Mouse (Mus musculus): ENCODE measurements at regions not wholly inside any gene's neighbourhood (a gene's known extent, or its start where the extent isn't known, plus 50 kb on each side); places are given as distances from the start of the nearest gene placed in this dataset.
"Not testable (repeated sequence)": the region's sequence is repeated elsewhere in the genome, so short reads cannot be mapped to it uniquely, and the experiment has no call there.

DNA sequence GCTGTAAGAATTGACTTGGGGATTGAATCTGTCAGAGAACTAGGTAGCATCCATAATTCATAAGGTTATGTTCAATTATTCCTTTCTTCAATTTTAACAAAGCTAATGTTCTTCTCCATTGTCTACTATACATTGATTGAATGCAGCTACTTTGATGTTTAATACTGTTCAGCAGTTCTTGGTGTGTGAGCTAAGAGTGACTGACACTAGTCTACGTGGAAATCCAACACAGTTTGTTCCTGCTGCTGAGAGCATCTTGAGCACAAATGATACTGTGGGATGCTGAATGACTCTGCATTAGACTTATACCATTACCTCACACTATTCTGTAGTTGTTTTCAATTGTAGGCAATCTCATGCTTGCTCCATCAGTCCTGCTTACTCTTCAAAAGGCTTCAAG, 249.4 kb upstream of the Akr1e1 start:
- no peak for ATAC-seq (ENCODE audit: low FRiP score)
- WGBS: 49% methylated on average over 1 of the region's 1 CpGs
- no peak overlapping the region for H3K4me2 ChIP-seq (replicated peaks; ENCODE audit: low read depth, low read length)
- DNase-seq (ENCODE audit: low spot score): no peak
- H3K4me3 ChIP-seq (ENCODE audit: low read depth, low read length): no peak overlapping the region
- no peaks in the 10 kb centered on the region for H3K4me1 ChIP-seq (replicated peaks; ENCODE audit: control insufficient read depth, insufficient read depth, low read length)
- no peak overlapping the region for H3K9ac ChIP-seq (ENCODE audit: low read depth, low read length)
- no peaks in the 10 kb centered on the region for H3K27me3 ChIP-seq (ENCODE audit: control insufficient read depth, insufficient read depth, low read length)
- H3K9me3 ChIP-seq (ENCODE audit: control insufficient read depth, low read length): no peaks in the 10 kb centered on the region
- H3K27ac ChIP-seq (ENCODE audit: low read depth, low read length): no peak overlapping the region
- H3K36me3 ChIP-seq (ENCODE audit: control insufficient read depth, insufficient read depth, low read length): no peaks in the 10 kb centered on the region

DNA sequence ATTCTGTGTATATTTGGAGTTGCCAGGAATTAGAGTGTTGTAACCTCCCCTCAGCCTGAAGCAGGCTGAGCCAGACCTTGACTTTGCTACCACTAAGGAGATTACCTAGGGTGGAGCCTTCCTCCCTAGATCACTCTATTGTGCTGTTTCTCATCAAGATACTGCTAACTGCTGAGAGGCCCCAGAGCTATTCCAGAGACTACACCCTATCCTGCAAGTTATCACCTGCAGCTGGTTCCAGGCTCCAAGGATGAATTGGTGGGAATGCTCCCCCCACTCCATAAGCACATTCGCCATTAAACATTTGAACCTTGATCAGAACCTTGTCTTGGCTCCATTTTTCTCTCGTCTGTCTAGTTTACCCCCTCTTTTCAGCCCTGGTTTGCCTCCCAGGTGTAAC, 230.5 kb upstream of the Akr1e1 start:
- H3K9ac ChIP-seq (ENCODE audit: low read depth, low read length); H3K27me3 ChIP-seq (ENCODE audit: control insufficient read depth, insufficient read depth, low read length); ATAC-seq (ENCODE audit: low FRiP score); H3K27ac ChIP-seq (ENCODE audit: low read depth, low read length); DNase-seq (ENCODE audit: low spot score); H3K4me1 ChIP-seq (replicated peaks; ENCODE audit: control insufficient read depth, insufficient read depth, low read length); H3K9me3 ChIP-seq (ENCODE audit: control insufficient read depth, low read length); H3K36me3 ChIP-seq (ENCODE audit: control insufficient read depth, insufficient read depth, low read length); H3K4me2 ChIP-seq (replicated peaks; ENCODE audit: low read depth, low read length); H3K4me3 ChIP-seq (ENCODE audit: low read depth, low read length): not testable (repeated sequence)
- whole genome bisulfite sequencing: 93% methylated on average over 2 of the region's 2 CpGs

DNA sequence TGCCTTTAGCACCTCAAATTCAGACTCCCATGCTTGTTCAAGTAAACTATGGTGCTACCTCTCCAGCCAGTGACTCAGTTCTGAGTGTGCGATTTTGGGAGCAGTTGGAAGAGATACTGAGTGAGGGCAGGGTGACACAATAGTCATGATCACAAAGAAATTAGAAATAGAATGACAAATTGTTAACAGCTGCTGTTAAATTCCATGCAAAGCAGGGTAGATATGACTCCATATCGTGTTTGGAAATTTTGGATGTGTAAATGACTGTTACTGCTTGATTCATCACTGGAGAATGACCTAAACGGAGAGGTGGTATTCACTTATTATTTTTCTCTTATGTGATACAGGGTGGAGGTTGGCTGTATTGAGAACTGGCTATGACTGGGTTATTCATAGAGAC, 217.8 kb upstream of the Akr1e1 start:
- H3K27ac ChIP-seq (ENCODE audit: low read depth, low read length): no peak overlapping the region
- no peaks in the 10 kb centered on the region for H3K27me3 ChIP-seq (ENCODE audit: control insufficient read depth, insufficient read depth, low read length)
- DNase-seq (ENCODE audit: low spot score): no peak
- ATAC-seq (ENCODE audit: low FRiP score): no peak
- H3K4me2 ChIP-seq (replicated peaks; ENCODE audit: low read depth, low read length): no peak overlapping the region
- H3K4me1 ChIP-seq (replicated peaks; ENCODE audit: control insufficient read depth, insufficient read depth, low read length): no peaks in the 10 kb centered on the region
- no peak overlapping the region for H3K4me3 ChIP-seq (ENCODE audit: low read depth, low read length)
- H3K9ac ChIP-seq (ENCODE audit: low read depth, low read length): no peak overlapping the region
- H3K9me3 ChIP-seq (ENCODE audit: control insufficient read depth, low read length): no peaks in the 10 kb centered on the region
- H3K36me3 ChIP-seq (ENCODE audit: control insufficient read depth, insufficient read depth, low read length): no peaks in the 10 kb centered on the region
- WGBS: 94% methylated on average over 3 of the region's 3 CpGs

DNA sequence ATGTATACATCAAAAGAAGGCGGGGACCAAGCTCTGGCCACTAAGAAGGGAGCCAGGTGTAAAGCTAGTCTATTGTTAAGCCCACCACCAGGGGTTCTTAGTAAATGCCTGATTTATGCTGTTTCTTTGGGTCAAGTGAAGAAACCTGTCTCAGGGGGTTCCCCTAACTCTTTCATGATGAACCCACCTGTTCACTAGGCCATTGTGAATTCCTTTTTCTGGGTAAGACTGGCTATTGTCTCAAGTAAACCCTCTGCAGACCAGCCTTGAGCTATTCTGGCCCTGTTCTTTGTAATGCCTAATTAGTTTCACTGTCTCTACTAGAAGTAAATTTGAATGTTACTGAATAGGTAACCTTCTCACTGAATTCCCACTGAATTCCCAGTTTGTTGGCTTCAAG, 216.8 kb upstream of the Akr1e1 start:
- H3K9me3 ChIP-seq (ENCODE audit: control insufficient read depth, low read length); DNase-seq (ENCODE audit: low spot score); H3K27me3 ChIP-seq (ENCODE audit: control insufficient read depth, insufficient read depth, low read length); H3K36me3 ChIP-seq (ENCODE audit: control insufficient read depth, insufficient read depth, low read length); H3K4me3 ChIP-seq (ENCODE audit: low read depth, low read length); ATAC-seq (ENCODE audit: low FRiP score); H3K4me2 ChIP-seq (replicated peaks; ENCODE audit: low read depth, low read length); H3K4me1 ChIP-seq (replicated peaks; ENCODE audit: control insufficient read depth, insufficient read depth, low read length); H3K27ac ChIP-seq (ENCODE audit: low read depth, low read length); H3K9ac ChIP-seq (ENCODE audit: low read depth, low read length): not testable (repeated sequence)
- 76% methylated on average over 1 of the region's 1 CpGs for WGBS

DNA sequence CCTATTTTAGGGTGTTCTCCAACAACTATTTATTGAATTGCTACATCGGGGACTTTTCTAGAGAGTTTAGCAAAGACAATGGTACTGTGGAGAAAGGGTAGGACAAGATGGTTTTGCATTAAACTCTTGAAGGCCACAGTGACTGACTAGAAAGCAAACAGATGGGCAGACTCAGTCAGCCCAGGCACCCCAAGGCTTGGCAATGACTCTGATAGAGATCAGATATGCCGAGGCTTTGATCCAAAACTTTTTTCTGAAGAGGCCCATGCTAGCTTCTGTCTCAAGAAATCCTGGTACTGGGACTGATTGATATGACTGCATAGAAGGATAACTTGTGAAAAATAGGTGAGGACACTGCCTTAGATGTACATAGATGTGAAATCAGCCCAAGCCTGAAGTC, 197.9 kb upstream of the Akr1e1 start:
- WGBS: 94% methylated on average over 2 of the region's 2 CpGs

DNA sequence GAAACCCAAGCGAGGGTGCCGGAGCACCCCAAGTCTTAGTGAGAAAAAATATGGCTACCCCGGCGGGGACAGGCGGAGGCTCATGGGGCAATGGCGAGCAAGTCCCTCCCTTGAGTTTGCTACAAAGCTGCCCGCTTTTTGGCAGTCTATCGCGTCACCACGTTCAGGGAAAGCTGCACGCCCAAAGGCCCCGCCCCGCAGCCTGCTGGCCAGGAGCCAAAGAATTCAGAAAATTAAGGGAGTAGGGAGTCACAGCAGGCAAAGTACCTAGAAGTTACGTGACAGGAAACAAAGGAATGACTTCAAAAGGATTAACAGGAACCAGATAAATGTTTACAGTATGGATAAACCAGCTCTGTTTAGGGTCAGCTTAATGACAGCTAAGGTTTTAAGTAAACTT, 191.7 kb upstream of the Akr1e1 start:
- Histone ChIP-seq H3K9me3 (ENCODE audit: control insufficient read depth, low read length) (peaks cover 5% of the 10 kb centered on the region; the same call in 1 of the 2 replicates), H3K4me2 (replicated peaks; ENCODE audit: low read depth, low read length) (no peak overlapping the region), H3K4me1 (replicated peaks; ENCODE audit: control insufficient read depth, insufficient read depth, low read length) (no peaks in the 10 kb centered on the region), H3K27me3 (ENCODE audit: control insufficient read depth, insufficient read depth, low read length) (no peaks in the 10 kb centered on the region), H3K27ac (ENCODE audit: low read depth, low read length) (no peak overlapping the region), H3K9ac (ENCODE audit: low read depth, low read length) (no peak overlapping the region), H3K4me3 (ENCODE audit: low read depth, low read length) (no peak overlapping the region), H3K36me3 (ENCODE audit: control insufficient read depth, insufficient read depth, low read length) (no peaks in the 10 kb centered on the region)
- no peak for ATAC-seq (ENCODE audit: low FRiP score)
- DNase-seq (ENCODE audit: low spot score): no peak
- WGBS: 88% methylated on average over 14 of the region's 14 CpGs

More for the DNA sequence above, 197.9 kb upstream of the Akr1e1 start:
- Histone ChIP-seq H3K4me3 (ENCODE audit: low read depth, low read length) (no peak overlapping the region), H3K27ac (ENCODE audit: low read depth, low read length) (no peak overlapping the region), H3K4me2 (replicated peaks; ENCODE audit: low read depth, low read length) (no peak overlapping the region), H3K9me3 (ENCODE audit: control insufficient read depth, low read length) (no peaks in the 10 kb centered on the region), H3K4me1 (replicated peaks; ENCODE audit: control insufficient read depth, insufficient read depth, low read length) (no peaks in the 10 kb centered on the region), H3K27me3 (ENCODE audit: control insufficient read depth, insufficient read depth, low read length) (no peaks in the 10 kb centered on the region), H3K36me3 (ENCODE audit: control insufficient read depth, insufficient read depth, low read length) (no peaks in the 10 kb centered on the region), H3K9ac (ENCODE audit: low read depth, low read length) (no peak overlapping the region)
- no peak for DNase-seq (ENCODE audit: low spot score)
- ATAC-seq (ENCODE audit: low FRiP score): no peak

DNA sequence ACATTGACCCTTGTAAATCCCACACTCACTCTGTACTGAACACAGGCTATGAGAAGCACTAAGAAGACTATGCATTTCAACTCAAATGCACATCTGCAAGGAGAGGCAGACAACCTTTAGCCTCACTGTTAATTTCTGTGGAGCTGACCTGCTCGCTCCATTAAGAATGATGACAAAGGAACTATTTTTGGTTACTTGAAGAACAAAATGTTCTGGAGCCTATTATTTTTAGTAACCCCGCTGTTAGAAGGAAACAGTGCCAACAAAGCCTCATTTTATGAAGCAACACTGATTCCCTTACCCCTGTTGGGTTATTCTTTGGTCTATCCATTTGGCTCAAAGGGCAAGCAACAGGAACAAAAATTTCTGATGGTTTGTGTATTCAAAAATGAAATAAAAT, 182.2 kb upstream of the Akr1e1 start:
- H3K27me3 ChIP-seq (ENCODE audit: control insufficient read depth, insufficient read depth, low read length): no peaks in the 10 kb centered on the region
- DNase-seq (ENCODE audit: low spot score): no peak
- H3K9me3 ChIP-seq (ENCODE audit: control insufficient read depth, low read length): no peaks in the 10 kb centered on the region
- H3K36me3 ChIP-seq (ENCODE audit: control insufficient read depth, insufficient read depth, low read length): no peaks in the 10 kb centered on the region
- no peak overlapping the region for H3K4me3 ChIP-seq (ENCODE audit: low read depth, low read length)
- WGBS: 84% methylated on average over 2 of the region's 2 CpGs
- ATAC-seq (ENCODE audit: low FRiP score): no peak
- H3K27ac ChIP-seq (ENCODE audit: low read depth, low read length): no peak overlapping the region
- no peak overlapping the region for H3K9ac ChIP-seq (ENCODE audit: low read depth, low read length)
- H3K4me1 ChIP-seq (replicated peaks; ENCODE audit: control insufficient read depth, insufficient read depth, low read length): no peaks in the 10 kb centered on the region
- H3K4me2 ChIP-seq (replicated peaks; ENCODE audit: low read depth, low read length): no peak overlapping the region

DNA sequence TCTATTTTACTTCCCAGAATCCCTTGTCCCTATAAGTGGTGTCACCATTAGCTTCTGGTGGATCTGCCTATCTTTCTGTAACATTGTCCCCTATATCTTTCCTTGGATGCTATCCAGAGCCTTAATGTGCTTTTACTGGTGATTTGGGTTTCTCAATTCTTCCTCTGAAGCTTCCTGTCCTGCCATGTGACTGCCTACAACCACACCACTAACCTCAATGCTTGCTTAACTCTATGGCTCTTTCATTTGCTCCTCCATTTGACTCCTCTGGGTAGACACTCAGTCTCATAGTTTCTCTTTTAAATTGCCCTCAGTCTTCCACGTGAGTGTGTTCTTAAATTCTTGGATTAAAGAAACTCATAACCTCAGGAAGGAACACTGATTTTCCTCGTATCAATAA, 181.4 kb upstream of the Akr1e1 start:
- DNase-seq (ENCODE audit: low spot score) (no peak), ATAC-seq (ENCODE audit: low FRiP score) (no peak)
- no peak overlapping the region for H3K4me3 ChIP-seq (ENCODE audit: low read depth, low read length)
- no peaks in the 10 kb centered on the region for H3K27me3 ChIP-seq (ENCODE audit: control insufficient read depth, insufficient read depth, low read length)
- no peaks in the 10 kb centered on the region for H3K9me3 ChIP-seq (ENCODE audit: control insufficient read depth, low read length)
- H3K36me3 ChIP-seq (ENCODE audit: control insufficient read depth, insufficient read depth, low read length): no peaks in the 10 kb centered on the region
- 80% methylated on average over 2 of the region's 2 CpGs for WGBS
- H3K9ac ChIP-seq (ENCODE audit: low read depth, low read length): no peak overlapping the region
- no peak overlapping the region for H3K4me2 ChIP-seq (replicated peaks; ENCODE audit: low read depth, low read length)
- no peak overlapping the region for H3K27ac ChIP-seq (ENCODE audit: low read depth, low read length)
- no peaks in the 10 kb centered on the region for H3K4me1 ChIP-seq (replicated peaks; ENCODE audit: control insufficient read depth, insufficient read depth, low read length)

DNA sequence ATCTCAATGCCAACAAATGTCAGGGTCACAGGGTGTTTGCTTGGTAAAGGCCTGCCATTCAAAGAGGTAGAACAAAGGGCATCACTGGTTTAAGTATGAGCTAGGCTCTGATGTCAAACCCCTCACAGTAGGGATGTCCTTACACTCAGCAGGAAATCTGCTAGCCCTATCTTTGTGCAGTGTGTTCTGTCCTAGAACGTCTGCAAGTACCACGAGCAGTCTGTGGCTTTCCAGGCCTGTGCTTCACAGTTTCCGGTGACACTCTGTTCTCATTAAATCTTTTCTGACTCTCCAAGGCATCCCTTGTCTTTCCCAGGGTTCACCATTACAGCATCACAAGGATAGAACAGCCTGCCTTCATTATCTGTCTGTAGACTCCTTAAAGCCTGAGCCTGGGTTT, 174.3 kb upstream of the Akr1e1 start:
- no peak overlapping the region for H3K4me3 ChIP-seq (ENCODE audit: low read depth, low read length)
- no peak overlapping the region for H3K9ac ChIP-seq (ENCODE audit: low read depth, low read length)
- DNase-seq (ENCODE audit: low spot score) (no peak), ATAC-seq (ENCODE audit: low FRiP score) (no peak)
- WGBS: 41% methylated on average over 3 of the region's 3 CpGs
- H3K4me1 ChIP-seq (replicated peaks; ENCODE audit: control insufficient read depth, insufficient read depth, low read length): no peaks in the 10 kb centered on the region
- H3K27me3 ChIP-seq (ENCODE audit: control insufficient read depth, insufficient read depth, low read length): no peaks in the 10 kb centered on the region
- no peaks in the 10 kb centered on the region for H3K9me3 ChIP-seq (ENCODE audit: control insufficient read depth, low read length)
- no peak overlapping the region for H3K27ac ChIP-seq (ENCODE audit: low read depth, low read length)
- H3K36me3 ChIP-seq (ENCODE audit: control insufficient read depth, insufficient read depth, low read length): no peaks in the 10 kb centered on the region
- H3K4me2 ChIP-seq (replicated peaks; ENCODE audit: low read depth, low read length): no peak overlapping the region

Measured in hindbrain, embryonic 11.5 days (tissue).